Mouse (Mus musculus) liver, embryonic 11.5 days (tissue): ENCODE data around the gene Pfkfb2. TPM values are rescaled to one million over a fixed set of nuclear protein-coding genes. Genes with fewer than 3 reads are reported as not detected.

Source experiments
- ATAC-seq: fragments of 200-750 bp; cut with Nextera tagmentation; replicated peaks from 2 replicates; pipeline ENCODE4 v1.8.0; 2017; ENCODE audit warnings: moderate number of reproducible peaks, mild to moderate bottlenecking, moderate TSS enrichment, moderate library complexity; ENCODE audit not compliant: low FRiP score
- DNase-seq: peaks from one replicate; pipeline ENCODE4 v3.0.0-alpha.2; 2017; ENCODE audit warnings: low spot score
- H3K27ac ChIP-seq: fragments of 300-500 bp; sonication (generic); 2 replicates; pipeline ENCODE4 v1.5.1; 2014; ENCODE audit warnings: mild to moderate bottlenecking, low read depth, low read length, control low read depth
- H3K27me3 ChIP-seq: fragments of 300-500 bp; sonication (generic); replicated peaks from 2 replicates; pipeline ENCODE4 v1.6.1; 2014; ENCODE audit warnings: low read length, mixed read lengths; ENCODE audit not compliant: control insufficient read depth, insufficient read depth
- H3K36me3 ChIP-seq: fragments of 300-500 bp; sonication (generic); 2 replicates; pipeline ENCODE4 v1.6.1; 2014; ENCODE audit warnings: mild to moderate bottlenecking, low read length, moderate library complexity, mixed read lengths; ENCODE audit not compliant: control insufficient read depth, insufficient read depth
- H3K4me1 ChIP-seq: fragments of 300-500 bp; sonication (generic); replicated peaks from 2 replicates; pipeline ENCODE4 v1.6.1; 2014; ENCODE audit warnings: low read length, mixed read lengths; ENCODE audit not compliant: control insufficient read depth, insufficient read depth
- H3K4me2 ChIP-seq: fragments of 300-500 bp; sonication (generic); 2 replicates; pipeline ENCODE4 v1.6.1; 2014; ENCODE audit warnings: mild to moderate bottlenecking, control low read depth, moderate library complexity
- H3K4me3 ChIP-seq: fragments of 300-500 bp; sonication (generic); 2 replicates; pipeline ENCODE4 v1.5.1; 2014; ENCODE audit warnings: low read depth, low read length, control low read depth
- H3K9ac ChIP-seq: fragments of 300-500 bp; sonication (generic); 2 replicates; pipeline ENCODE4 v1.6.1; 2014; ENCODE audit warnings: low read depth, low read length, control low read depth
- H3K9me3 ChIP-seq: fragments of 300-500 bp; sonication (generic); 2 replicates; pipeline ENCODE4 v1.6.1; 2016; ENCODE audit warnings: low read length, inconsistent platforms, mixed read lengths; ENCODE audit not compliant: control insufficient read depth
- WGBS: fragments of 180-500 bp; shearing (Covaris S2); extraction: QIAGEN DNeasy Blood & Tissue Kit; methylation state at CpG from one replicate; pipeline ENCODE4 v1.1.7; 2014; 5-methylcytosine and 5-hydroxymethylcytosine counted together
- polyA plus RNA-seq: library from polyadenylated mRNA; unstranded; fragments of >200 nt; fragmentation: Nextera tagmentation; extraction: Ambion mirVana; gene quantifications from 2 replicates; pipeline ENCODE4 v1.2.1, GENCODE M21; 2014

Pfkfb2 gene
- polyA plus RNA-seq, 1 experiment from 2014 or later = 6.1 TPM

DNA sequence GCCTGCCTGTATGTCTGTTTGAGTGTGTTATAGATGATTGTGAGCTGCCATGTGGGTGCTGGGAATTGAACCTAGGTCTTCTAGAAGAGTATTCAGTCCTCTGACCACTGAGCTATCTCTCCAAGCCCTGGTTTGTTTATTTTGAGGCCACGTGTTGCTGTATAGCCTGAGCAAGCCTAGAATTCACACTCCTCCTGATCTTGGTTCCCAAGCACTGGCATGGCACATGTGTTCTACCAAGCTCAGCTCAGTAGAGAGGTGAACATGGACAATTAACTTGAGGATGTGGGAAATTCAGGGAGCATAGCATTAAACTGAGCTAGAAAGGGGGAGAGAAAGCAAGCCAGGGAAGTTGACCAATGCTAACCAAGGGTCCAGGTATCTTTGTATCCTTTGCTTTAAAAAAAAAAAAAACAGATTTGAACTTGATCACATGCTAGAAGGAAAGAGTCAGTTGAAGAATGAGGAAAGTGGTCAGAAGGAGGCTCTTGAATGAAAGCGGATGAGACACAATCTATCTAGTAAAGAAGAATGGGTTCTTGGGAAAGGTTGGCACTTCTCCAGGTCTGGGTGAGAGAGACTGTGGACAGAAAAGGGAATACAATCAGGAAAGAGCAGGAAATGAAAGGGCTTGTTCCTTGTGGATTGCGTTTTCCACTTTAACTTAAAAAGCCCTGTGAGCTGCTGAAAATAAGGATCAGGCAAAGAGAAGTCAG is 33.1 kb upstream of the Pfkfb2 start:
- WGBS = 81% methylated on average over 3 of the region's 3 CpGs
- no peak overlapping the region for H3K27ac ChIP-seq
- H3K36me3 ChIP-seq = no peaks in the 10 kb centered on the region
- H3K4me2 ChIP-seq = no peak overlapping the region
- no peak for ATAC-seq
- no peaks in the 10 kb centered on the region for H3K27me3 ChIP-seq
- H3K4me1 ChIP-seq = peaks cover 4% of the 10 kb centered on the region; the same call in 1 of the 2 replicates
- no peak overlapping the region for H3K9ac ChIP-seq
- no peak for DNase-seq
- no peaks in the 10 kb centered on the region for H3K9me3 ChIP-seq
- H3K4me3 ChIP-seq = no peak overlapping the region

DNA sequence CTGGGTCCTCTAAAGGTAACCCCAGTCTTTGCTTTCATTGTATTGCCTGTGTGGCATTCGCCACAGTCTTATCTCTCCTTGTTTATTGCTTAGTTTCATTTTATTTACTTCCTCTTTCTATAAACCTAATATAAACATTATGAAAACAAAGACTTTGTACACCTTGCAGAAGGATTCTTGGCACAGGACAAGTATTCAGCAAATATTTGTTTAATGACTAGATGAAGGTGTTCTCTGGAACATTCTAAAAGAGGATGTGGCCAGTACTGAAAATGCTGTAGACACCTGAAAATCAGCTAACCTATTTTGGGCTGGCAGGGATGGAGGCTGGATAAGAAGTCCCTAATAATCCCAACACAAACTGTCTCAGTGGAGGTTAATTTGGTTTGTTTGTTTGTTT is 32.5 kb upstream of the Pfkfb2 start:
- Histone ChIP-seq H3K4me2 (no peak overlapping the region), H3K4me1 (peaks cover 4% of the 10 kb centered on the region; the same call in 1 of the 2 replicates), H3K9me3 (no peaks in the 10 kb centered on the region), H3K27me3 (no peaks in the 10 kb centered on the region), H3K27ac (no peak overlapping the region), H3K9ac (no peak overlapping the region), H3K4me3 (no peak overlapping the region), H3K36me3 (no peaks in the 10 kb centered on the region)
- ATAC-seq = no peak
- 61% methylated on average over 1 of the region's 1 CpGs for WGBS
- DNase-seq = no peak

DNA sequence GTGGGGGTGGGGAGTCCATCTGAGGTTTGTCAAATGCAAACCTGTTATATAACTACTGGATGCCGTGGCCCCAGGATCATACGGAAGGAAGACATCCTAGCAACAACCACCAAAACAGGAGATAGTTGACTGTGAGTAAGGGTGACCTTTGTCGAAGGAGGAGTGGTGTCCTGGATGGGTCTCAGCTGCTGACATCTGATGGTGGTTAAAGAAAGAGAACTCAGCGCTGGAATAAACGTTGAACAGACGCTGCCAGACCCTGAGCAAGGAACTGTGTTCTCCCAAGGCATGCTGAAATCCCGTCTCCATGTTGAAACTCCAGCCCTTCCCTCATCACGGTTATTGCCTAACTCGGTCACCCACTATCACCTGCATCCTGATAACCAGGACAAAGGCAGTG is 30.6 kb upstream of the Pfkfb2 start:
- H3K4me2 ChIP-seq = no peak overlapping the region
- 58% methylated on average over 9 of the region's 9 CpGs for WGBS
- DNase-seq (no peak), ATAC-seq (no peak)
- H3K4me1 ChIP-seq = peaks cover 4% of the 10 kb centered on the region; the same call in 1 of the 2 replicates
- no peaks in the 10 kb centered on the region for H3K36me3 ChIP-seq
- H3K9me3 ChIP-seq = no peaks in the 10 kb centered on the region
- H3K9ac ChIP-seq = no peak overlapping the region
- H3K27me3 ChIP-seq = no peaks in the 10 kb centered on the region
- H3K4me3 ChIP-seq = no peak overlapping the region
- H3K27ac ChIP-seq = no peak overlapping the region

DNA sequence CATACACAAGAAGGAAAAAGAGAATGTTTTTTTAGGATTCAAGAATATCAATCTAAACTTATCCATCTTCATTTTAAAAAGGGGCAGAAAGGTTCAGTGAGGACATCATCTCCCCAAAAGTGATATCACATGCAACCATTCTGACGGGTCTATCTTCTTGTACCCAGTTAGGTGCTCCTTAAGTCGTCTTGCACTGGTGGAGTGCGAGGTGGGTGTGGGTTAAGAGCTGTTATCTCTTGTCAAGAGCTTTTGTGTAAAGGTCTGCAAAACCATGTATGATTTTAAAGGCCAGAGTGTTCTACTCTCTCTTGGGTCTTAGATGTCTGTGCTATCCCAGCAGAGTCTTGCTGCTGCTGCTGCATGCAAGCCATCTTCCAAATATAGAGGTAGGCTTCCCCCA is 17.8 kb upstream of the Pfkfb2 start:
- Histone ChIP-seq H3K27ac (peak overlapping the region; percentile 46; the same call in 1 of the 2 replicates), H3K36me3 (no peaks in the 10 kb centered on the region), H3K4me3 (no peak overlapping the region), H3K4me2 (no peak overlapping the region; the same call in 1 of the 2 replicates), H3K27me3 (no peaks in the 10 kb centered on the region), H3K9ac (no peak overlapping the region), H3K9me3 (no peaks in the 10 kb centered on the region), H3K4me1 (peaks cover 50% of the 10 kb centered on the region)
- 45% methylated on average over 3 of the region's 3 CpGs for WGBS
- DNase-seq (no peak), ATAC-seq (peak; percentile 61)

DNA sequence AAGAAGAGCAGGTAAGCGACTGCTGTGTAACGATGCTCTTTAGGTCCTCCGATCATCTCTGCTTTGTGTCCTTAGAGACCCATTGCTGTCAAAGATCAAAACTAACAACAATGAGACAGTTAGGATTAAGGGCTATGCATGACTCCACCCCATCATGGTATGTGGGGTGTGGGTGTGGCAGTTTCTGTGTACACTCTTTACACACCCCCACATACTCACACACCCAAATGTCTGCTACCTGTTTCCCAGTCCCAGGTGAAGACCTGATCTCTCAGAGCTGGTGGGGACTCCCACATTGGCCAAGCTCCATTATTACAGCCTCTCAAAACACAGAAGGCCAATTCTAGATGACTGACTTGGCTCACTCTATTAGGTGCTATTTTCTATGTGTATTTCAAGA is 16.5 kb upstream of the Pfkfb2 start:
- Histone ChIP-seq H3K36me3 (no peaks in the 10 kb centered on the region), H3K27me3 (no peaks in the 10 kb centered on the region), H3K4me2 (no peak overlapping the region), H3K9me3 (no peaks in the 10 kb centered on the region), H3K4me1 (peaks cover 58% of the 10 kb centered on the region), H3K4me3 (no peak overlapping the region), H3K27ac (0 out of 2 replicates have a peak overlapping the region, but pooled peaks have one; percentile 6), H3K9ac (no peak overlapping the region)
- DNase-seq (no peak), ATAC-seq (no peak)
- 96% methylated on average over 3 of the region's 3 CpGs for WGBS

DNA sequence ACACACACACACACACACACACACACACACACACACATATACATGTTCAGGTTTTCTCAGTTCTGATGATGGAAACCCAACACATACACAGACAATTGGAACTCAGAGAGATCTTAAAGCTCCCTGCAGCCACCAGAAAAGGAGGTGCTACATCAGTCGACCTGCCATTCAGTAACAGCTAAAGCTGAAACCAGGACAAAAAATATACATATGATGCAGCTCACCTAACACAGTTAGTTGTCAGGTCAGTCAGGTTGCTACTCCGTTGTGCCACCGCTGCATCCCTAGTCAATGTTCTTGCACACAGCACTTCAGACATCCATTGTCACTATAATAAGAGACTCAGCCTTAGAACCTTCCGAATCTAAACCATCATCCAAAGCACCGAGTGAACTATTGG is 15.9 kb upstream of the Pfkfb2 start:
- peaks cover 60% of the 10 kb centered on the region for H3K4me1 ChIP-seq
- no peak overlapping the region; the same call in 1 of the 2 replicates for H3K4me2 ChIP-seq
- WGBS = 84% methylated on average over 5 of the region's 5 CpGs
- ATAC-seq = no peak
- DNase-seq = no peak
- no peaks in the 10 kb centered on the region for H3K36me3 ChIP-seq
- H3K4me3 ChIP-seq = no peak overlapping the region
- H3K27ac ChIP-seq = peak overlapping the region; percentile 99
- H3K9me3 ChIP-seq = no peaks in the 10 kb centered on the region
- no peaks in the 10 kb centered on the region for H3K27me3 ChIP-seq
- 0 out of 2 replicates have a peak overlapping the region, but pooled peaks have one; percentile 36 for H3K9ac ChIP-seq

DNA sequence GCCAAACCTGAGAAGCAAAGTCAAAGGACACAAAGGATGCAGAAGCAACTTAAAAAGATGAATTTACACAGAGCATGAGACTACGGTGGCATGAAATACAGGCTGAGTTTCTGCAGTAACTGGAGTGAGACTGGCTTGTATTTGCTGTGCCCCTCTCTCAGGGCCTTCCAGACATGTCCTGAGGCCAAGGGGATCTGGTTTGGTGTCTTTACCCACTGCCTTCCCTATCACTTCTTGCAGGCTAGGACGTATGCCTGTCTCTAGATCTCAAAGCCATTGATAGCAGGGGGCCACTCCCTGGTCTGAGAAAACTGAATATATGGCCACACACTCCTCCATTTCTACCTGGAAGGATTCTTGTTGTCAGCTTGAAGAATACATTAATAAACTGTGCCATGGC is 15.2 kb upstream of the Pfkfb2 start:
- no peaks in the 10 kb centered on the region for H3K36me3 ChIP-seq
- peak overlapping the region; percentile 36; the same call in 1 of the 2 replicates for H3K9ac ChIP-seq
- H3K27me3 ChIP-seq = no peaks in the 10 kb centered on the region
- 54% methylated on average over 2 of the region's 2 CpGs for WGBS
- H3K4me3 ChIP-seq = no peak overlapping the region
- no peak for DNase-seq
- H3K27ac ChIP-seq = peak overlapping the region; percentile 99
- peaks cover 67% of the 10 kb centered on the region for H3K4me1 ChIP-seq
- H3K4me2 ChIP-seq = peak overlapping the region; percentile 46
- no peaks in the 10 kb centered on the region for H3K9me3 ChIP-seq
- peak; percentile 62 for ATAC-seq

DNA sequence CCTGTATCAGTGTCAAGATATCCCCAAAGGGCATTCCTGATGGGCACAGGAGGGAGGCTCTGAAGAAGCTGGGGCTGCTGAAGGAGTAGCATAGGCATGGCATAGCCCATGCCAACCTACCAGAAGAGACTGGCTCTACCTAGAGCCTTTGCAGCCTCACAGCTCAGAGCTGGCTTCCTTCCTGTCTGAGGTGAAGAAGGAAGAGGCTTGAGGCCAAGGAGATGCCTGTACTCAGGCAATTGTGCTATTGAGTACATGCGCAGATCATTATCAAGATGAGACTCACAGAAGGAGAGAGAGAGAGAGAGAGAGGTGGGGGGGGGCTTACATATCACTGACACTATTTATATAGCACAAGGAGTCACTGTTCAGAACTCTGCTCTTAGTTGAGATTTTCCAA is 14.7 kb upstream of the Pfkfb2 start:
- Histone ChIP-seq H3K36me3 (no peaks in the 10 kb centered on the region), H3K4me2 (peak overlapping the region; percentile 46), H3K27ac (peak overlapping the region; percentile 99), H3K9me3 (no peaks in the 10 kb centered on the region), H3K4me3 (no peak overlapping the region), H3K27me3 (no peaks in the 10 kb centered on the region), H3K4me1 (peaks cover 71% of the 10 kb centered on the region), H3K9ac (no peak overlapping the region)
- 55% methylated on average over 1 of the region's 1 CpGs for WGBS
- DNase-seq = no peak
- ATAC-seq = no peak

DNA sequence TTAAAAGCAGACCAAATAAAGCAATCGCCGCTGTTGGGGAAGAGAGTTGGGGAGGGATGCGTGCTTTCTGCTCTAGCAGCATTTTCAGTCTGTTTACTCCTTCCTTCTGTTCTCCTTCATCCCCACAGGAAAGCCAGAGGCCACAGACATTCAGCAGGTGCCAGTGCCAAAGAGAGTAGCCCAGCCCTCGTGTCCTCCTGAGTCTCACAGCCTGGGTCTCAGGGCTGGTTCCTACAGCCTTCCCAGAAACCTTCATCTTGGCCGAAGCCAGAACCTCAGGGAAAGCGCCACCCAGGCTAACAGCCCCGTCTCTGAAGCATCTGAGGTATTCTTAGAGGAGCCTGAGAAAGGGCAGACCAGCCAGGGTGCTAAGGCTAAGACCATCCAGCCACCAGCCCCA is 13.1 kb upstream of the Pfkfb2 start:
- WGBS = 80% methylated on average over 7 of the region's 7 CpGs
- Histone ChIP-seq H3K4me1 (peaks cover 83% of the 10 kb centered on the region), H3K4me2 (peak overlapping the region; percentile 83), H3K9ac (peak overlapping the region; percentile 81), H3K4me3 (no peak overlapping the region), H3K9me3 (no peaks in the 10 kb centered on the region), H3K27ac (peak overlapping the region; percentile 99), H3K36me3 (no peaks in the 10 kb centered on the region), H3K27me3 (no peaks in the 10 kb centered on the region)
- DNase-seq (no peak), ATAC-seq (no peak)
